Mouse (Mus musculus) lung, adult 18-20 months (tissue): ENCODE results near the gene Gpr84.

Experiments used
- DNase-seq, 2 experiments: peaks; one replicate each; pipeline ENCODE4 v3.0.0; 2022; ENCODE audit warnings: mixed read lengths in 2 of 2

Gpr84 gene

GRCm38 (mm10) chr15:103335488-103336235 is 25.2 kb upstream of the Gpr84 start:
- DNase-seq: no peak

DNA sequence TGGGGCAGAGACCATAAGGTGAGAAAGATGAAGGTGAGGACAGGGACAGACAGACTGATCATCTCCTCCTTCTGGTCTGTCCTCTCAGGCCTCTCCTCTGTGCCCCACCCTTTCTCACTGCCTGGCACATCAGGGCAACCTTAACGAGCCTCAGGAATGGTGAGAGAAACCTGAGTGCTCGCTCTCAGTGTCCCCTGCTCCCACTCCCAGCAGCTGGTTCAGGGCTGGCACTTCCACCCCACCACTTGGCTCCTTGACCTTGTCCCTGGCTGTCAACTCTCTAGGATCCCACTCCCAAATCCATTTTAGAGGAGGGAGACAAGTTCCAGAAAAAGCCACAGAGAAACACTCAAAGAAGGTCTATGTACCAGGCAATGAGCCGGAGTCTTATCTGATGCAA is 24.6 kb upstream of the Gpr84 start:
- DNase-seq: no peak

DNA sequence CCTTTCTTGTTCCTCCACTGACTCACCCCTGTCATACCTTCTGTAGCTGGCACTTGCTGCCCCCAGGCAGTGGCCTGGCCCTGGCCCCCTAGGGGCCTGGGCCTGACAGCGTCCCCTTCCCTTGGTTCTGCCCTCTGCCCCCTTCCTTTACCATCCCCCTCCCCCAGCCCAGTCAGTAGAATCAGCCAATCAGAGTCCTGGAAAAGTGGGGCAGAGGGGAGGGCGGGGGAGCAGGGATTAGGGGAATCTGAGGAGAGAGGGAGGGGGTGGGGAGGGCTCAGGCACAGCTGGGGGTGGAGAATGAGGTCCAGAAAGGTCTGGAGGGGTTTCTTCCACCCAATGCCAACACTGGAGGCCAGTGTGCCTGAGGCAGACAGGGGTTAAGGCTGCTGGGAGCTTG is 23.8 kb upstream of the Gpr84 start:
- no peak for DNase-seq

DNA sequence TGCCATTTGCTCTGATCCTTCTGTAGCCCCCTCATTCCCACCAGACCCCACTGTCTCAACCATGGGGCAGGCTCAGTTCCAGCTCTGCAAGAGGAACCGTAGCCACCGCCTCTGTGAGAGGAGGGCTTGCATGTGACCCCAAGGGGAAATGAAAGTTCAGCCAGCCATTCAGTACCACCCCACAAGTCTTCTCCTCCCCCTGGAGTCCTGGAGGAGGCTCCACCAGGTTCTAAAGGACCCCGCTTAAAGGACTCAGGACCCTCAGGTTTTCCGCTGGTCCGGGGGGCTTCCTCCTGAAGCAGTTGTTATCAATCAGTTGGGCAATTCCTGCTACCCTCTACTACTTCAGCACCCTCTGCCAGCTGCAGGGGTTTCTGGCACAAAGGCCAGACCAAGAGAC is 23.3 kb upstream of the Gpr84 start:
- peak in 1 of 2 experiments; percentile 54 for DNase-seq

GRCm38 (mm10) chr15:103333081-103333615 is 22.7 kb upstream of the Gpr84 start:
- no peak for DNase-seq

DNA sequence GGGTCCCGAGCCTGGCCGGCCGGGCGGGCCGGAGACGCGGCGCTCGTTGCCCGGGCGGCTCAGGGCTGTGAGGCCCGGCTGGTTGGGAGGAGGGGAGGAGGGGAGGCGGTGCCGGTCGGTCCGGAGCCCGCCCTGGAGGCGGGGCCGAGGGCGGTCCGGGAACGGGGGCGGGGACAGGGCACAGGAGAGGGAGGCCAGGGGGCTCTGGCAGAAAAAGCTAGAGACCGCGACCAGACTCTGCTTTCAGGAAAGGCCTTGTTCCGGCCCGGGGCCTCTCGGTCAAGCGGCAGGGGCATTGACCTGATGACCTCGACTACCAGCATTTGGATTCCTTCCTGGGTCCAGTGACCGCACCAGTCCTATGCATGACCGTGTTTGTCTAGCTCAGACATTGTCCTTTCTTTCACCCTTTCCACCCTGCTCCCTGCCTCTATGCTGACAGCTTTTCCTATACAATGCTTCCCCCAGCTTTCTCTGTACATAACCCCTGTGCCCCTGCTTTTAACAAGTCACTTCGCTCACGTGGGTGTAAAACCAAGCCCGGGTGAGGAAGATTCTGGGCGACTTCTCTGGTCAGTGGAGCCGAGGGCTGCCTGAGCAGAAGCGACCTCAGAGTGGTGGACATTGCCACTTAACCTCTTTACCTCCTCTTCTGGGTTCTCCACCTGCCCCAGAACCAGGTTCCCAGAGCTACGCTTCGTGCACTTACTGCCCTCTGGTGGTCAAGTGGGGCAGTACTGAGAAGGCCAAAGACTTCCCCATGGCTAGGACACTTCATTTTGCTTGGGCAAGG is 13.2 kb upstream of the Gpr84 start:
- peak; percentile 85 to 88 for DNase-seq

GRCm38 (mm10) chr15:103323070-103323454 is 12.7 kb upstream of the Gpr84 start:
- no peak for DNase-seq

GRCm38 (mm10) chr15:103322396-103322795 is 12.0 kb upstream of the Gpr84 start:
- no peak for DNase-seq

- DNase-seq: no peak
Observed at GRCm38 (mm10) chr15:103321076-103321475, 10.7 kb upstream of the Gpr84 start.

DNA sequence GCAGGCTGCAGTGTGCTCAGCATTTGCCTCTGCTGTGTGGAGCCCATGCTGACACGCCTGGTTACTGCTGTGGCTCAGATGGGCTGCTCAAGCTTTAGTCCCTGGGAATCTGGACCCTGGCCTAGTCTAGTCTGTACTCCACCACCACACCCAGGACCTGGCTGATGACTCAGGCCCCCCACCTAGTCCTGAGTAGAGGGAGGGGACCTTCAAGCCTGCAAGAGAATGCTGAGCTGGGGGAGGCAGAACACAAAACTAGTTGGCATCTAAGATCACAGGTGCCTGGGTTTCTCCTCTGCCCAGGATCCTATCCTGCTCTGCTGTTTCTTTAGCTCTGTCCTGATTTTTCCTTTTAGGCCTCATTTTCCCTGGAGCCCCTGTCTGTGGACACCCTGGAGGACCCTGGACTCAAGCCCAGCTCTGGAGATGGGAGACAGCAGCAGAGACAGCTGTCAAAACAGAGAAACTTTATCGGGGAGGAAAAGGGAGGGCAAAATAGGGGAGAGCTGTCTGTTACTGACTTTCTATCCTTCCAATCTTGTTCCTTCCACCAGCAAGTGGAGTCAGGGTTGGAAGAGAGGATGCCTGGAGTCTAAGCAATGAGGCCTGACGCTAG is 7.9 kb upstream of the Gpr84 start:
- no peak for DNase-seq

- no peak for DNase-seq
Observed at GRCm38 (mm10) chr15:103317731-103318130, 7.3 kb upstream of the Gpr84 start.

DNA sequence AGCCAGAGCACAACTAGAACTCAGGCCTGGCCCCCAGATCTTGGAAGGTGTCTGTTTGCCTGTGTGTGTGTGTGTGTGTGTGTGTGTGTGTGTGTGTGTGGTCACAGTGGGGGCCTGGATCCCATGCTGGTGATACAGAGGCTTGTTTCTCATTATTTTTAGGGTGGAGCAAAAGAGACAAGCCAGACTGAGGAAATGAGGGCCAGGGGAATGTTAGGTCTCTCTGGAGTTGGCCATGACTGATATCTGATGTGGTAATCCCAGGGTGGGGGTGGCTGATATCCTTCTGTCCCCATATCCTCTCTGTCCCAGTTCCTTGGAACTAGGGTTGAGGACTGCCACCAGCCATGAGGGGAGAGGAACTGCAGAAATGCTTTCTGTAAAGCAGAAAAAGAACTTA is 6.7 kb upstream of the Gpr84 start:
- no peak for DNase-seq

DNA sequence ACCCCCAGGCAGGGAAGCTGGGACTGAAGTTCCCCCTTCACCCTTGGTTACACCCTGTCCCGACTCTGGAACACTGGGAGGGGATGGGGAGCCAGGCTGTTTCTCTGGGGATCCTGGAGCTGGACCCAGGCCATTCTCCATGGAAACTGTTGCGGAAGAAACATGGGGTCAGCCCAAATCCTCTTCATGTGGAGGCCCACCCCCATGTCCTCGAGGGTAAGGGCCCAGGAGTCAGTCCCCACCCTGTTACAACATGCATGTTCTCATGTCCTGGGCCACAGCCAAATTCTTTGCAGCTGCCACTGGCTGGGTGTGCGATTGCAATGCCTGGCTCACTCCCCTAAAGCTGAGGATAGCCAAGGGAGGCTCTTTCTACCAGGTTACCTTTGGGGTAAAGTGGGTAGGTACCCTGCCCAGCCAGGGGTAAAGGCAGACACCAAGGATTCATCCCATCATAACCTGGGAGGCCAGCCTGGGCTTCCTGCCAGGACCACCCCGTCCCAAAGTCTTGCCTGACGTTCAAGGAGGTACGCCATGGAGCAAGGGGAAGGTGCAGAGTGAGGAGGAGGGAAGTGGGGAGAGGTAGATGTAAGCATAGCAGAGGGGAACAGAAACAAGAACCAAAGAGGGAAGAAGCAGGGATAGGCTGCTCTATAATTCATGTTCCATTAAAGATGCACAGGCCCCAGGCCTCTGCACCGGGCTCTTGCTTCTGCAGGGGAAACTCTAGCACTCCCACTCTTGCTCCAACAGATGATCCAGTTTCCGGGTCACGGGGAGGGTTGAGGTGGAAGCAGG is 5.8 kb upstream of the Gpr84 start:
- DNase-seq: no peak

DNA sequence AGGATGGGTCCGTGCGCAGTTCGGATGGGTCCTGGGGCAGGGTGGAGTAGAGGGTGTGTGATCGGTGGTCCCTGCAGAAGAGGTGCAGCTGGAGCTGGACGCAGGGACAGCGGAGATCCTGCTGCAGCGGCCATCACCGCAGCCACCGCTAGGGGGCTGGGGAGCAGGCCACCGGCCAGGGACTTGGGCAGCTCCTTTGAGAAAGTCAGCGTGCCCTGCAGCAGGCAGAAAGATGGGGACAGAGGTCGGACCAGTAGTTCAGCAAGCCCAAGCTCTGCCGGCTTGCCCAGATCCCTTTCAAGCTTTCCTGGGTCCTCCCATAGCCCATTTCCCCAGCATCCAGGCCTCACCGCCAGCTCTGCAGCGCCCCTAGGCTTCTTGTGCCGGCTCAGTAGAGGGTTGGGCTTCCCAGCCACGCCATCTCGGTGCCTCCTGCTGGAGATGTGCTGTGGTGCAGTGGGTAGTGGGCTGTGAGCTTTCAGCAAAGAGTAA is 4.6 kb upstream of the Gpr84 start:
- DNase-seq: peak; percentile 64 to 75

DNA sequence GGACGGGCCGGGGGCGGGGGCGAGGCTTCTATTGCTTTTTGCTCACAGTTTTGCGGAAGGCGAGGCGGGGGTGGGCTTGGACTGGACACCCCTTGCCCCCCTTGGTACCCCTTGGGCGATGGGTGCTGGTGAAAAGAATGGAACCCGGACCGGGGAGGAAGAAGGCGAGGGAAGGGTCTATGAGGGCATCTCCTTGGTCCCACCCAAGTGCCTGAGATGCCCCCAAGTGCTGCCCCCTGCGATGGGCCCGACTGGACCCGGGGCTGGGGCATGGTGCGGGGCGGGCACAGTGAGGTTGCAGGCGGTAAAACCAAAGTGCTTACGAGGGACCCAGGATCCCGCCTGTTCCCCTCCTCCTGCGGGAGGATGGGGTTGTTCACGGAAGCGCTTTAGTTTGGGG is 3.8 kb upstream of the Gpr84 start:
- DNase-seq: no peak

- peak in 1 of 2 experiments; percentile 62 for DNase-seq
Observed at GRCm38 (mm10) chr15:103313495-103314095, 3.2 kb upstream of the Gpr84 start.

DNA sequence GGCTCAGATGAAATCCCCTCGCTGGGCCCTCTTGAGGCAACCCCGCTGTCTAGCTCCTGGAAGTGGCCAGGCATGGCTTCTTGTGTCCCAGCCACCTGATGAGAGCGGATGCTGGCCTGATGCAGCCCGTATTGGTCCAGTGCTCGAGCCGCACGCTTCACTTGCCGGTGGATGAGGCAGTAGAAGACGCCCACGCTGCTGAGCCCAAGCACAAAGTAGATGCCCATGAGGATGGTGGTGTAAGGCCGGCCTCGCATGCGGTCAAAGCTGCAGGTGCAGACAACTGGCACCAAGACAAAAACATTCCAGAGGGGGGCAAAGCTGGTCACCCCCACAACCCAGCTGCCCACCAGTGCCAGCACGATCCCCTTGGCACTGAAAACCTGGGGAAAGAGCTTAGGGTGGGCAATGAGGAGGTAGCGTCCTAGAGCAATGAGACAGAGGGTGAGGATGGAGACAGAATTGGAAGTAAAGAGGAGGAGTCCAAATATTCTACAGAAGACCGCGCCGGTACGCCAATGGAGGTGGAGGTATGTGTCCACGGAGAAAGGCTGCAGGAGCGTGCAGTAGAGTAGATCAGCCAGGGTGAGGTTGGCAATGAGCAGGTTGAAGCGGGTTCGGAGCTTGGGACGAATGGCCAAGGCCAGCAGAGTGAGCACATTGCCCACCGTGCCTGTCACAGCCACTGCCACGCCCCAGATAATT is 1.4 kb downstream of the Gpr84 start:
- no peak for DNase-seq

- peak in 1 of 2 experiments; percentile 50 for DNase-seq
Observed at GRCm38 (mm10) chr15:103308056-103308875, 2.1 kb downstream of the Gpr84 start.

DNA sequence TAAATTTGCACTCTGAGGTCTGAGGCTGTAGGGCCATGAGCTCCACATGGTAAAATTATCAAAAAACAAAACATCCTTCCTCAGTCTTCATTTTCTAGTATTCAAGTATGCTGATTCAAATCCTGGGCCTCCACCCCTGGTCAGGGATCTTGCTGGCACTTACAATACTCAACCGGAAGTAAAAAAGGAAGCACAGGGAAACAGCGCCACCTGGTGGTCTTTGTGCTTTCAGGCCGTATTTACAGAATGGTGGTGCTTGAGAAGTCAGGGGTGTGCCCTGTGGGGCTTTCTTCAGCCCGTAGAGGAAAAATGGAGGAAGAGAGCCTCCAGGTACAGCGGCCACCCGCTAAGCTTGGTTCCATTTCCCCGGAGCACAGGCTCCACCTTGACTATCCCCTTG is 3.3 kb downstream of the Gpr84 start:
- DNase-seq: peak; percentile 91 to 93
